Mouse (Mus musculus) ES-Bruce4 (cell line): ENCODE data around the gene Gm4131.

Source experiments
- CTCF ChIP-seq: IDR thresholded peaks from one replicate; pipeline ENCODE4 v1.8.1; 2011; ENCODE audit warnings: low read depth, low read length
- EP300 ChIP-seq: IDR thresholded peaks from 2 replicates; pipeline ENCODE4 v1.6.1; 2011; ENCODE audit warnings: low read depth, low read length; ENCODE audit not compliant: insufficient read depth

GRCm38 (mm10) chr14:62417501-62417900, 149.2 kb downstream of the Gm4131 start:
- TF ChIP-seq CTCF (no peak), EP300 (no peak)
